Mouse (Mus musculus) gastrocnemius, postnatal 10 days (tissue): ENCODE data around the gene Tfpi. TPM values are rescaled to one million over a fixed set of nuclear protein-coding genes. Genes with fewer than 3 reads are reported as not detected.
"Not testable (repeated sequence)": the region's sequence is repeated elsewhere in the genome, so short reads cannot be mapped to it uniquely, and the experiment has no call there.

Experiments
- DNase-seq: peaks from one replicate; pipeline ENCODE4 v3.0.0; 2021; ENCODE audit warnings: mixed read lengths
- total RNA-seq, 2 experiments: library from RNA; stranded (reverse); gene quantifications; 2 replicates each; pipeline ENCODE4 v1.2.3; 2021

Tfpi gene
- total RNA-seq, 2 experiments from 2014 or later = 11.3 to 13.0 TPM

DNA sequence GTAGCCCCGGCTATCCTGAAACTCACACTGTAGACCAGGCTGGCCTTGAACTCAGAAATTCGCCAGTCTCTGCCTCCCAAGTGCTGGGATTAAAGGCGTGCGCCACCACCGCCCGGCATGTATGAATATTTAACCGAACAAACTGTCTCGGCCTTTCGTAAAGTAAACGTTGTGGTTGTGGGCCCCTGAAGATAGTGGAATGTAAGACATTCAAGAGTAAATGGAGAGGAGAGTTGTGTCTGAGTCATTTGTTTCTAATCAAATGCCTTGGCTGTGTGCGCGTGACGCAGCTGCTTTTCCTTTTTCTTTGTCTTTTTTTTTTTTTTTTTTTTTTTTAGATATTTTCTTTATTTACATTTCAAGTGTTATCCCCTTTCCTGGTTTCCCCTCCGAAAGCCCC lies 88.0 kb downstream of the Tfpi start:
- DNase-seq = not testable (repeated sequence)

DNA sequence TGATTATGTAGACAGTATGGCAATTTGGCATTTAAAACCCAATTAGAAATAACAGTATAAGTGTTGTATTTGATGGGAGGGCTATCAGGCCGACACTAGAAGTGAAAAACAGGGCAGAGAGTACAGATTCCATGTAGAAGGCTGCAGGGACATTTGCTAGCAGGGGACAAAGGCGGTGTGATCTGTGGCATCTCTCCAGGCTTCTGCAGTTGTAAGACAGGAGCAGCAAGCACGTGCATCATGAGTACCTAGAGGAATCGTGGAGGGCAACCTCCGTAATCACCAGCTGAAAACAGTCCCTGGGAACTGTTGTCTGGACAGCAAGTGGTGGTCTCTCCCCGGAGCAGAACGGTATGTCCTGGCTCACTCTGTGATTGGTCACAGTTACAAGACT lies 88.6 kb downstream of the Tfpi start:
- DNase-seq = no peak

DNA sequence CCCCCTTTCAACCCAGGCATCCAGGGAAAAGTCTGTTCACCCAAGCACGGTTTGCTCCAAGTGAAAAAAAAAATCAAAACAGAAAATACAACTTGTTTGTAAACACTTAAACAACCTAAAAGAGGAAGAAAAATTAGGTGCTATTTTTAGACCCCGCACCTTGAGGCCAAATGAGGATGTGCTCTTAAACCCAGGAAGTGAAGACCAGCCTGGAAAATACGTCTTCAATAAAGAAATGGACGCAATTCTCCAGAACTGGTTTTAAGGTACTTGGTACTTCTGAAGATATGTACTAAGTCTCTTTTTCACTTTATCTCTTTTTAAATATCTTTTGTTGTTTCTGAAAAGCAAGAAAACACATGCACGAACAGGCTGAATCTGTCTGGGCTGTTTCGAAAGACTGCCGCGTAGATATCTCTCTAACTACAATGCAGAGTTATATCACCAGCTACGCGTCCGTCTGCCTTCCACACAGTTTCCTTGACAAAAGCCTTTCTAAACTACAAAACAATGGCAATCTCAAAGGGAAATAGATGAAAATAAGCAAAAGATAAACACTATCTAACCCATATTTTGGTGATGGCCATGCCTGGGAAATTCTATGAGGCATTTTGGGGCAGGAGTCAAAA lies 89.1 kb downstream of the Tfpi start:
- DNase-seq = no peak

- DNase-seq = no peak
Measured at GRCm38 (mm10) chr2:84386563-84387393, 89.8 kb downstream of the Tfpi start.

- no peak for DNase-seq
Measured at GRCm38 (mm10) chr2:84384911-84385693, 91.5 kb downstream of the Tfpi start.

- DNase-seq = no peak
Measured at GRCm38 (mm10) chr2:84383828-84384227, 92.7 kb downstream of the Tfpi start.

Other genes starting within 250 kb of the Tfpi start
- gene Calcrl, start 51.4 kb downstream of the Tfpi start, total RNA-seq = 10 to 100 TPM; 24.5 to 31.6 TPM
- gene Ctnnd1, start 174.0 kb upstream of the Tfpi start, total RNA-seq = 10 to 100 TPM; 54.4 to 68.8 TPM
- gene Btbd18, start 182.3 kb upstream of the Tfpi start, total RNA-seq = under 1 TPM in 1 of 2 experiments, not detected in 1; 0.09 TPM
- 10 to 100 TPM; 25.4 to 26.7 TPM for gene Selenoh, start 194.0 kb upstream of the Tfpi start, total RNA-seq
- gene Gm28635, start 201.3 kb upstream of the Tfpi start, total RNA-seq = not detected
- gene Med19, start 201.6 kb upstream of the Tfpi start, total RNA-seq = 10 to 100 TPM; 11.0 to 13.6 TPM
- gene Tmx2, start 202.4 kb upstream of the Tfpi start, total RNA-seq = 10 to 100 TPM; 50.4 to 50.7 TPM
- 10 to 100 TPM; 42.7 to 47.9 TPM for gene Zdhhc5, start 238.4 kb upstream of the Tfpi start, total RNA-seq